Mouse (Mus musculus): ENCODE measurements at regions not wholly inside any gene's neighbourhood (a gene's known extent, or its start where the extent isn't known, plus 50 kb on each side); places are given as distances from the start of the nearest gene placed in this dataset.

DNA sequence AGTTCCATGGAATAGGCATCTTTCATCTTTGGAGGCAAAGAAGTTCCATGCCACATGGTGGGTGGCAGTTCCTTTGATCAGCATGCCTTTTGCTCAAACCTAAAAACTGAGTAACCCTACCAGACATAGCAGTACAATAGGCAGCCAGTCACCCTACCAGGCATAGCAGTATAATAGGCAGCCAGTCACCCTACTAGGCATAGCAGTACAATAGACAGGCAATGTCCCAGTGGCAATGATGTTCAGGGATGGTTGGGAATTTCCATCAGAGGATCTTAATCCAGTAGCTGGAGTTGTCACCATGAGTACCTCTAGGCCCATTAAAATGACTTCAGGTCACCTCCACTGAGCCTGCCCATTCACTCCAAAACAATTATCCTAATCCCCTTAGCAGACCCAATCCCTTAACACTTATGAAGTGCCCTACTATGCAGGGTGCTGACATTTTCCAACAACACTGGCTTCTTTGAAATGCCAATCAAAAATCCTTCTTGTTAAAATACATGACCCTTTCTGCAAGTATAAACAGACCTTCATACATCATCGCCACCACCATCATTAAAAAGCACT, 523.5 kb upstream of the Mpdz start:
- DNase-seq, result no peak

DNA sequence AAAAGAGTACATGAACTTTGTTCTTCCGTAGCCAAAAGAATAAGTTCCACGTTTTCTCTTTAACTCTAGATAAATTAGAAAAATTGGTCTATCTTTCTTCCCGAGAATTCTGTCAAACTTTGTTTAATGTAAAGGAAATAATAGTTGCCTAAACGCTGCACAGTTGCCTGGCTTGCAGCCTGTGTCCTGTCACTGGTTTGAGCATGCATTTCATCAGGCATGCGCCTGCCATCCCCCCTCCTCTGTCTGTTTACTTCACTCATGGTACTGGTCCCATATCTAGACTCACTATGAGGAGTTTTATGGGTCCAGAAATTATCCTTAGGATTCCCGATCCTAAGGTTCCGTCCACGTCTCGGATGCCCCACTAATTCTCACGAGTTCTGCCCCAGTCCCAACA, 520.5 kb upstream of the Mpdz start:
- DNase-seq, result no peak

DNA sequence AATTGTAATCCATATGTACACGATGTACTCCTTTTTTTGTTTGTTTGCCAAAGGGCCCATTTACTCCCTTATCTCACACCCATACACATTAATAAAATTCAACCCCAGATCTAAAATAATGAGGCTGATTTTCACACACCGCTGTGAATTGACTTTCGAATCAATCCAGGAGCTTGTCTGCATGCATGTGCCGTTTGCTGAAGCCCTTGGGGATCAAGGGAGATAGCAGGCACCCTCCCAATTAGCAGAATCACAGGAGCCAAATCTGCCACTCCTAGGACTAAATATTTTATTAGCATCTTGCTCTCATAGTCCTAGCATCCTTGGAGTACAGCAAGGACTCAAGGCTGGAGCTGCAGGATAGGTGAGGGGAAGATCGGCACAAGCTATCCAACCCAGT, 520.0 kb upstream of the Mpdz start:
- DNase-seq, result no peak

DNA sequence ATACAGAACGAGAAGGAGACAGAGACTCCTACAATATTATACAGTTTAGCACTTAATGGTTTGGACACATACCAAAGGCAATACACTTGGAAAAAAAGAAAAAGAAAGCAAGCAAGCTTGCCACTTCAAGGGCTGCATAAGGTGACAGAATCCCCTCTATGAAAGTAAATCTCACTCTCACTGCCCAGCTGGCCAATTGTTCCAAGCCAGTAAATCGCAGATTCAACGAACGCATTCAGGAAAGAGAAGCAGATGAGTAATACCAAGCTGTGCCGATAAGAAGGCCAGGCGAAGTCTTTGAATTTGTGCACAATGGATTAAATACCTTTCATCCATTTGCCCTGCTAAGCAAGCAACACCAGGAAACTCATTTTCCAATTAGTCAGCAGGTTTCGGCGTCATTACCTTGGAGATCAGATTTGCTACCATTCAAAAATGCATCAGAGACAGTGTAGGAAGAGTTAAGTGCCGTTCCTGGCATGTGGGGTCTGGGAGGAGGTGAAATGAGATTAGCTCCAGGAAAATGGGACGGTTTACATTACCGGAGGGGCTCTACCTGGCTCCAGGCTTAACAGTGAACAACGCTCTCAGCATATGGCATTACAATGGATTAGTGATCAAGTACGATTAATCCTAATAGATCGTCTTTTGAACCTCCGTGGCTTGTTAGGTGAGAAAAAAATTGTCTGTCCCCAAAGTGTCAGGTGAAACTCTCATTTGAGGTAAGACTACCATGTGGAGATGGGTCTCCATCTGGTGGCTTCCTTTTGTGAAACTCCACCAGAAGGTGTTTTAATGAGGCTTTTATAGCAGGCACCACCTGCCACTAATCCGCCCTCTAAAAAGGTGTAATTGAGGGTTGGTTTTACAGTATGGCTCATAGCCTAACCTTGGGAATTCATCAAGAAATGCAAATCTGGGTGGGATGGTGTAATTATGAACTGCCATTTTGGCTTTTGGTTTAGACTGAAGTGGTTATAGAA, 518.2 kb upstream of the Mpdz start:
- no peak for DNase-seq

DNA sequence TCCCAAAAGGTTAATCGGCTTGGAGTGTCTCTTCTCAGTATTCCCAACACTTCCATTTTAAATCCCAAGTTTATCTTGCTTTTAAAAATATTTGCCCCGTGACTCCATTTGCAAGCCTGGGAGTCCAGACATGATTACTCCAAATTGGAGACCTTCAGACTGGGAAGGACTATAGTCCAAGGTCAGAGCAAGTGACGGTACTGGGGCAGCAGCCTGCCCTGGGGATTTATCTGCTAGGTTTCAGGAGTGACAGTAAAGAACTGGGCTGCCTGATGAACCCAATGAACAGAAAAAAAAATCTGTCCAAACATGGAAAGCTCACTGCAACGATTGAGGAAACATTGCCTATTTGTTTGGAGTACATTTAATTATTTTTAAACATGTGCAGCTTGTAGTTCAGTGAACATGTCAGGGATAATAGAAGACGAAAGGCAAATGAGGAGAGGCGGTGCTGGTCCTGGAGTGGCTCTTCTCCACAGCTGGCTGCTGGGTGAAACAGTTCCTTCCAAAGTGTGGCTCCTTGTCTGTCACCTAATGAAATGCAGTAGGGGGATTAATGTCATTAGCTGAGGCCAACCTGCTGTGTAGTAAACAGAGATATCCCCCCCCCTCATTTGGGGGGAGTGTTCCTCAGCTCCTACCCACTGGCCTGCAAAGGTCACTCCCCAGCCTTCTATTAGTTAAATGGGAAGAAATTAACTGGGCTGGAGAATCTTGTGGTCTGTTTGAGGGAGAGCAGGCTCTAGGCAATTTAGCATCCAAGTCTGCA, 514.5 kb upstream of the Mpdz start:
- no peak for DNase-seq

DNA sequence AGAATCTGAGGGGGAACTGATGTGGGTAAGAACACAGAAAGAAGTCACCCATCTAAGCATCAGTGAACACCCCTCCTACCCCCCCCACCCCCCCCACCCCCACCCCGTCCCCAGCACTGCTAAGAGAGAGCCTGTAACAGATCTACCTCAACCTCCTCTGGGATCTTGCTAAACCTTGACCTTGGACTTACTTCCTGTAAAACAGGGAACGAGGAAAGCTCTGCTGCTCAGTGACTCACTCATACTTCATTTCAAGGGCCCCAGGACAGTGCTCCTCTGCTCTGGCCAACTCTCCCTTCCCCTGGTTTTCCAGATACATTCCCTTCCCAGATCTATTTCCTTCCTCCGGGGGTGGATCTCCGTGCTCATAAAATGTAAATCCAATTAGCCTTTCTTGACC, 510.4 kb upstream of the Mpdz start:
- no peak for DNase-seq

DNA sequence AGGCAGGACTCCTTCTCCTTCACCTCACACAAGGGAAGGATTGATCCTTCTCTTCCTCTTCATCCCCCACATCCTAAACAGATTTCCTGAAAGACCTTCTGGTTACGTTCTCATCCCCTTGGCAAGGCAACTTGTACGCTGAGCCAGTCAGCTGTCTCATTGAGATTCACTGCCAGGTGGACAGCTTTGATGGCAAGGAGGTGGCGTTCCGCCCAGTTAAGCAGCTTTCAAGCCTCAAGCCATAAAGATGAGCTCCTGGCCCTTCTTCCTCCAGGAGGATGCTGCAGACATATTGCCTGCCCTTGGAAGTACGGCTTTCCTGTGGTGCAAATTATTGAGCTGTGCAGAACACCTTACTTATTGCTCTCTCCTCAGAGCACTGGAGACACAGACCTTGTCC, 494.8 kb upstream of the Mpdz start:
- DNase-seq, result peak; percentile 57

DNA sequence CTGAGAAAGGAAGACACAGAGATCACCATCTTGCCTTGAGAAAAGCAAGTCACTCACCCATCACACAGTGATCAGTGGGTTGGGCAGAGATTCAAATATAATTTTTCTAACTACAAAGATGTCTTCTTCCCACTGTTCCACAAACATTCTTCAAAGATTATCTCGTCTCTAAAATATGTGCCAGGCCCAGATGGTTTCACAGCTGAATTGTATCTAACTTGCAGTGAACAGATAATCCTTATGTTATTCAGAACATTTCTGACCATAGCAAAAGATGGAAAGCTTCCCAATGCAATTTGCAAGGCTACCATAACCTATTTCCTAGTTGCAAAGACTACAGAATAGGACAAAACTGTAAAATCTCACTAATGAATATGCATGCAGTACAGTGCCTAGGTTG, 488.3 kb upstream of the Mpdz start:
- no peak for DNase-seq

DNA sequence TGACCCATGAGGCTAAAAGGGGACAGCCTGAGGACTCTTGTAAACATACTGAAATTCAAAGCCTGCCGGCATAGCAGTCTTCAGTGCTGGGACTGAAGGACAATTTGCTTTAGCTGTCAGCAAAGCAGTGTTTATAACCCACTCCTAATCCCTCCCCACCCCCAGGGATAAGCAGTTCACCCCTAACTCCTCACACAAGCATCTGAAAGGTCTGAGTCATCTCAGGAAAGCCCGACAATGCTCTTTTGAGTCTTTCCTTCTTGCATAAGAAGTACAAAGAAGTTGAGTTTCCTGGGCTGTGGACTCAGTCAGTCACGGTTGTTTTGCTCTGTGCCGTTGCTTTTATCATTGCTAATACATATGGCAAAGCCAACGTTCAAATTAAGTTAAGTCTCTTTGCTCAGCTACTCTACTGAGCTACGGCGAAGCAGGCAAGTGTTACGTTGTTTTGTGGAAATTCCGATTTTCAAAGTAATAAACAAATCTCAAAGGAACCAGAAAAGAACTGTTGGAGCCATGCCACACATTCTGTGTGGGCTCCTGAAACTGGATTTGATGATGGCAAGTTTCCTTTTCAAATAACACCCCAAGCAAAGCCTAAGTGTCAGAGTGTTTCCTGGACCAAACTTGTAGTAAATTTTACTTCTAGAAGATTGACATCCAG, 486.1 kb upstream of the Mpdz start:
- DNase-seq, result no peak

DNA sequence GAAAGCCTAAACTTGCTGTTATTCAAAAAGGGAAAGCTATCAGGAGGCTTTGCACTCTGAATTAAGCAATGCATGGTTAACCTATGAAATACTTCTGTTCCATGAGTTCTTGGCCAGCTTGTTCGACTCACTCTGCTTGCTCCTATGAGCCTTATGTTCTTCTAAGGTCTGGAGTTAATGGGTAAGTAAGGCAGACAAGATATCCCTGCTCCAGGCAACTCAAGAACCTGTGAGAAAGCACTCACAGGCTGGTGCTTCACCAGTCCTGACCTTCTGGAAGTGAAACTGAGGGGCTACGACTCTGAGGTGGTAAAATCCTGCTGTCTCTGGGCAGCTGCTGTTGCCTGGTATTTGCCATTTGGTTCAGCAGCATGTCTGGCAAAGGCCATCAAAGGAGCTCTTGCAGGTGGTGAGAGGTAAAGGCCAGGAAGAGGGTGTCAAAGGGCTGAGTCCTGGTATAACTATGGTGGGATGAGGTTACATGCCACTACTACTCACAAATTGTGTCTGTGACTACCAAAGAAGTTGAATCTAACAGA, 484.6 kb upstream of the Mpdz start:
- DNase-seq, result no peak

DNA sequence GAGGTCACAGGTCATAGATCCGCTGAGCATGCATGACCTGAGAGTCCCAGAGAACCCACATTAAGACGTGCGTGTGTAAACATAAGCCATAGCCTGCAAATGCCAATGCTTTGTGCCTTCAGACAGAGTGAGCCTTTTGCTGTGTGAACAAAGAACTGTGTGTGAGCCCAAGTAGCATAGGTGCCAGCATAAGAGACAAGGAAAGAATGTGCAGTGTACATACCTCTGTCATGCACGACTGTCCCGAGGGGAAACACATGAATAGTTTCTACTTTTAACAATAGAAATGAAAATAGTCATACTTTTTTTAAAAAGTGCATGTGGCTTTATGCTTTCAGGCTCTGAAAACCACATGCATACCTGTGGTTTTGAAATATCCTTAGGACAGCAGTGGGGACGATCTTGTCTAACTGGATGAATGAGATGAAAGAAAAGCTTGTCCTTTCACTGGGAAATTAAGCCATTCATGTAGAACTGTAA, 484.1 kb upstream of the Mpdz start:
- no peak for DNase-seq

DNA sequence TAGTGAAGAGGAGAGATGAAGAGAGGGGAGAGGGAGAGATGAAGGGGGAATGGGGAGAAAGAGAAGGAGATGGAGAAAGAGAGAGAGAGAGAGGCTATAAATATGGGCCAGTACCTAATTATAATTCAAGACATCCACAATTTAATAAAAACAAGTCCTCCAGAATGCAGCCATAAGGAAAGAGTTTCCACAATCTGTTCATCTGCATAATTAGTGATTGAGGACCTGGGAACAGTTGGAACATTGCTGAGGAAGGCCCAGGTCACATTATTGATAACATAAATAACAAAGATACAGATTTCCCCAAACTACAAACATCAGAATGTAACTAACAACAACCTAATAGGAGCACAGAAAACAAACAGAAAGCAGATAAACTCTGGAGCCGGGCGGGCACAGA, 483.0 kb upstream of the Mpdz start:
- no peak for DNase-seq

DNA sequence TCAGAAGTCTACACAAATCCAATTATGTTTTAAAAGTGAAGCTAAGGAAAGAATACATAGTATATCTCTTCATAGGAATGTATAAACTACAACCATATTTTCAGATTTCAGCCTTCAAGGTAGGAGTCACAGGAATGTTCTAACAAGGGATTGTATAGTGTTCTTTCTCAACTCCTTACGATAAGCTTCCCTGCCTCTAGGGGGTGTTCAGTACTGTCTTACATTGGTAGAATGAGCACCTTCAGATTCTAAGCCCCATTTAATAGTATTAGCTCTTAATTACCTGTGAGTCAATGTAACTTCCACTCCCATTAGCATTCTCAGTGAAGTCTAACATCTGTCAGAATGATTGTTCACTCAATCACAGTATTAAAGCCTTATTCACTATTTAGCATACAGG, 481.5 kb upstream of the Mpdz start:
- DNase-seq, result no peak

DNA sequence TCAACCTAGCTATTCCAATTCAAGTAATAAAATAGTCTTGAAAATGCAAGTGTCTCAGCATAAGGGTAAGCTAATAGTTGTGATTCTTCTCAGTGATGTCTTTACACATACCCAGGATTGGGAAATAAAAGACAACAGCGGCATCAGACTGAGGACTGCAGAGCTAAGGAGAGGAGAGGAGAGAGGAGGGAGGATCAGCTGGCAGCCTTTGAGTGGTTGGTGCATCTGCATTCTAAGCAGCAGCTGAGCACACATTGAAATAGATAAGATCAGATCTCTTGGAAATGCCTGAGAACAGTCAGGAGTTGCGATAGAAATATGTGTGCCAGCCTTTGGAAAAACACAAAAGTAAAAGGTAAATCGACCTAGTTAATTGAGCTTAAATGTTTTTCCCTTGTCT, 480.3 kb upstream of the Mpdz start:
- DNase-seq, result no peak

DNA sequence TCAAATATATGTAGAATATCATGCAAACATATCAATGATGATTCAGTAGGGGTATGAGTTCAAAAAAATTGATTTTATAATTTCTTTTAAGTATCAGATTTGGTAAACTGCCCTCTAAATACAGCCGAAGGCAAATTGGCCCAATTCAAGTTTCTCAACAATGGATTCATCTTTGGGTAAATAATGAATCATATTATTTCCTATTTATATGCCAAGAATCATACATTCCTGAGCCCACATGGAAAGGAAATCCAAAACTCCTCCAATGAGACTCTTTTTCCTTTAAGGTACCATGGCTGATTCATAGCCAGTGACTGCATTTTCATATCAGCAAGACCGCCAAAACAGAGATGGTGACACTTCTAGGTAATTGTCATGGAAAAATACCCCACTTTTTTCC, 472.4 kb upstream of the Mpdz start:
- DNase-seq, result no peak

DNA sequence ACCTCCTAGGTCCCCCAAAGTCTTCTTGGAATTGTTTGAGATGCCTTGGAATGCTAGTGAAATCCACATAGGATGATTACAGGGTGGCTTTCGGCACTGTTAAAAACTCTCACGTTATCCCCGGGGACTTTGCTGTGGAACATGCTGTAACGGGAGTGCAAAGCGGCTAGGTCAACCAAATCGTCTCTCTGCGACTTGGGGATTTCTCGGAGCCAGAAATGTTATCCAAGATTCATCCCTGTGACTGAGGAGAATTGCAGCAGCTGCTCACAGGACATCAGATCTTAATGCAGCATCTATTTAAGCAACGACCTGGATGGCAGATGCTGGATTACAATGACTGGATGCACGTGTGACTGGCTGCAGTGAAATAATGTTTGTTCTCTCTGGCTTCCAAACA, 470.7 kb upstream of the Mpdz start:
- peak; percentile 17 for DNase-seq

DNA sequence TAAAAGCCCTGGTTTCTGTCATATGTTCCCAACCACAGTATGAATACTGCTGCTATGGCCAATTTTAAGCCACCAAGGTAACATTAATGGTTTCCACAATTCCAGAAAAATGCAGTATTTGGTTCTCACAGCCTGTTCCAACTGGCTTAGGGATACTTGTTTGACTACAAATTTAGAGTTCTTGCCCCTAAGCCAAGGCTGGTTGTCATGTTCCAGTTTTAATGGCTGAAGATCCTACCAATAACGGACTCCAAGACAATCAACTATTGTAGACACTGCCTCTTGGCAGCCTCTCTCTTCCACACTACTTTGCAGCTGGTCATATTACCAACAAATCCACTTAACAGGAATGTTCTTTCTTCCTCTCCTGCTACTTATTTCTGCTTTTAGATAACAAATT, 470.0 kb upstream of the Mpdz start:
- DNase-seq, result no peak

DNA sequence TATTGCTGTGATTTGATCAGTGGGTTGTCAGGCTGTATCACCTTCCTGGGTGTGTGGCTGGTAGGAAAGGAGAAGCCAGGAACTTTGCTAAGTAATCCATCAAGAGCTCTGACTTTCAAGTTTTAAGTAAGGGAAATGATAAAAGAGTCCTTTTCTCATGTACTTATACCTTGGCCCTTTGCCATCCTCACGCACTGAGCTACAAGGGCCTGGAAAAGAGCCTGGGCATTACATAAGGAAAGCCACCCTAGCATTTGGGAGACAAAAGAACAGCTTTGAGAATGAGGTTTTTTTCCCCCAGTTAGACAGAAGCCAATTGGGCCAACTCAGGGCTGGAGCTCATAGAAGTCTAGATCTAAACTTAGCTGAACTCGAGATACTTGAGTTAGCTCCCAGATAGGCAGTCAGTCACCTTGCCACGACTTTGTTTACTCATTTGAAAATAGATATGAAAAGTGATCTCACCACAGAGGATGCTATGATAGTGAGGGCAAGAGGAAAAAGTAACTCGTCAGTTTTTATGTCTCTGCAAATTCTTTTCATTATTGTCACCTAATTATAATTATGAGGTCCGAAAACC, 457.4 kb upstream of the Mpdz start:
- DNase-seq, result no peak

DNA sequence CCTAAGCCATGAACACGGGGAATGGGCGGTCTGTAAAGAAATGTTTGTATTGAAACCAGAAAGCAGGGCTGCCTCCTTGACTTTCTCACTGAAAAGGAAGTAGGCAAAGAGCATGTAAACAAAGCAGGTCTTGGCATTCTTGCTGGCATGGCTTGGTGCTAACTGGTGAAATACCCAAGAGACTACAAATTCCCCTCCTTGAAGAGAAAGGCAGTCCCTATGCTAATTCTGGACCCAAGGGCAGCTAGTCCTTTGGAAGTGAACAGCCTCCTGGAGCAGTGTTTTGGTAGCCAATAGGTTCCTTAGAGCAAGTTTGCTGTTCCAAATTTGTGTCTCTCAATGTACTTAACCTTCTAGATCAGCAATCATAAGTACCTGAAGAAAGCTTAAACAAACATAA, 456.0 kb upstream of the Mpdz start:
- DNase-seq, result no peak

DNA sequence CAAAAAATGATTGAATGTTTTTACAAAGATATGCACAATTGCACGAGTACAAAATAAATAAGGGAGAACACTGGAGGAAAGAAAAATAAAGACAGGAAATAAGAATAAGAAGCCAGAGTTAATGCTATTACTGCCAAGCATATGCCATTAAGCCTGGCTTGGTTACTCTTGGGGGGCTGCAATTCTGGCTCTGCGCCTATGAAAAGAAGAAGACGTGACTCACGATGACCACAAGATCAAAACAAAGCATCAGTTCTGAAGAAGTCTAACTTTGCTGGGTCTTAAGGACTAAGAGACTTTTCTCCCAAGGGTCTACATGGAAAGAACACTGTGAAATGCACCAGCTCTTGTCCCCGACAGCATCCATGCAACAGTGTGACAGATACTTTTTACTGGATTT, 454.8 kb upstream of the Mpdz start:
- DNase-seq, result no peak

DNA sequence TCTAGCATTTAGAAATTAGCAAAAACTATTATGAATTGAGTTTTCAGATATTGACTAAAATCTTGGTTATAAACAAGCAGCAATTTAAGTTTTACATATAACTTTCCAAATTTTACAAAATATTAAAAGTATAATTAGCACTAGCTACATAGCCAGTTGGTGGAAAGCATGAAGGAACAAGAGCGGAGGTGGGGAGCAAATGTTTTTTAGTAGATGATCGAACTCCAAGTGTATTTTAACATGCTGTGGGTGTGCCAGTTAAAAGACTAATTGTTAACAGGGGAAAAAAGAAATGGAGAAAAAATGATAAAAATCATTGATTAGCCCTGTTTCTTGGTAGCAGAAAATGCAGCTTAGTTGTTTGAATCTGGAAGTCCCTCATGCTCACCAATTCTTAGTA, 426.3 kb upstream of the Mpdz start:
- no peak for DNase-seq

All from gastrocnemius, postnatal 10 days (tissue).